Mouse (Mus musculus): ENCODE data around the gene Olfr1377. TPM values are rescaled to one million over a fixed set of nuclear protein-coding genes. Genes with fewer than 3 reads are reported as not detected.

Olfr1377 gene
- total and polyA plus RNA-seq, 3 experiments = not detected

Other genes starting within 250 kb of the Olfr1377 start
- 2.1 and 4.5 TPM in 2 replicates for gene Zfp354c, start 154.2 kb upstream of the Olfr1377 start, total RNA-seq (2012; rRNA removed)
- 1 to 10 TPM in 1 of 2 experiments, not detected in 1; 4.2 TPM for gene Zfp354c, start 154.2 kb upstream of the Olfr1377 start, polyA plus RNA-seq (2012; ENCODE audit: insufficient read depth in 1 of 2, insufficient read length in 2 of 2, low read depth in 1 of 2, low replicate concordance in 2 of 2, missing spikeins in 1 of 2)
- not detected in 2 replicates for gene Zfp879, start 140.4 kb upstream of the Olfr1377 start, total RNA-seq (2012; rRNA removed)
- not detected for gene Zfp879, start 140.4 kb upstream of the Olfr1377 start, polyA plus RNA-seq (2012; ENCODE audit: insufficient read depth in 1 of 2, insufficient read length in 2 of 2, low read depth in 1 of 2, low replicate concordance in 2 of 2, missing spikeins in 1 of 2)
- not detected in 2 replicates for gene Grm6, start 131.3 kb upstream of the Olfr1377 start, total RNA-seq (2012; rRNA removed)
- gene Grm6, start 131.3 kb upstream of the Olfr1377 start, polyA plus RNA-seq (2012; ENCODE audit: insufficient read depth in 1 of 2, insufficient read length in 2 of 2, low read depth in 1 of 2, low replicate concordance in 2 of 2, missing spikeins in 1 of 2) = under 1 TPM in 1 of 2 experiments, not detected in 1; 0.14 TPM
- gene Zfp454, start 94.3 kb upstream of the Olfr1377 start, total RNA-seq (2012; rRNA removed) = not detected in 2 replicates
- gene Zfp454, start 94.3 kb upstream of the Olfr1377 start, polyA plus RNA-seq (2012; ENCODE audit: insufficient read depth in 1 of 2, insufficient read length in 2 of 2, low read depth in 1 of 2, low replicate concordance in 2 of 2, missing spikeins in 1 of 2) = not detected
- not detected in 2 replicates for gene Zfp2, start 65.8 kb upstream of the Olfr1377 start, total RNA-seq (2012; rRNA removed)
- gene Zfp2, start 65.8 kb upstream of the Olfr1377 start, polyA plus RNA-seq (2012; ENCODE audit: insufficient read depth in 1 of 2, insufficient read length in 2 of 2, low read depth in 1 of 2, low replicate concordance in 2 of 2, missing spikeins in 1 of 2) = not detected
- gene Zfp354b, start 50.3 kb upstream of the Olfr1377 start, total RNA-seq (2012; rRNA removed) = not detected in 2 replicates
- gene Zfp354b, start 50.3 kb upstream of the Olfr1377 start, polyA plus RNA-seq (2012; ENCODE audit: insufficient read depth in 1 of 2, insufficient read length in 2 of 2, low read depth in 1 of 2, low replicate concordance in 2 of 2, missing spikeins in 1 of 2) = not detected
- not detected in 2 replicates for gene 4933414I15Rik, start 38.2 kb upstream of the Olfr1377 start, total RNA-seq (2012; rRNA removed)
- not detected for gene 4933414I15Rik, start 38.2 kb upstream of the Olfr1377 start, polyA plus RNA-seq (2012; ENCODE audit: insufficient read depth in 1 of 2, insufficient read length in 2 of 2, low read depth in 1 of 2, low replicate concordance in 2 of 2, missing spikeins in 1 of 2)
- not detected in 2 replicates for gene Prop1, start 28.2 kb upstream of the Olfr1377 start, total RNA-seq (2012; rRNA removed)
- not detected for gene Prop1, start 28.2 kb upstream of the Olfr1377 start, polyA plus RNA-seq (2012; ENCODE audit: insufficient read depth in 1 of 2, insufficient read length in 2 of 2, low read depth in 1 of 2, low replicate concordance in 2 of 2, missing spikeins in 1 of 2)
- gene Olfr1378, start 15.4 kb upstream of the Olfr1377 start, total RNA-seq (2012; rRNA removed) = not detected in 2 replicates
- not detected for gene Olfr1378, start 15.4 kb upstream of the Olfr1377 start, polyA plus RNA-seq (2012; ENCODE audit: insufficient read depth in 1 of 2, insufficient read length in 2 of 2, low read depth in 1 of 2, low replicate concordance in 2 of 2, missing spikeins in 1 of 2)
- not detected in 2 replicates for gene Olfr51, start 21.6 kb downstream of the Olfr1377 start, total RNA-seq (2012; rRNA removed)
- not detected for gene Olfr51, start 21.6 kb downstream of the Olfr1377 start, polyA plus RNA-seq (2012; ENCODE audit: insufficient read depth in 1 of 2, insufficient read length in 2 of 2, low read depth in 1 of 2, low replicate concordance in 2 of 2, missing spikeins in 1 of 2)
- gene Olfr54, start 32.3 kb downstream of the Olfr1377 start, total RNA-seq (2012; rRNA removed) = not detected in 2 replicates
- not detected for gene Olfr54, start 32.3 kb downstream of the Olfr1377 start, polyA plus RNA-seq (2012; ENCODE audit: insufficient read depth in 1 of 2, insufficient read length in 2 of 2, low read depth in 1 of 2, low replicate concordance in 2 of 2, missing spikeins in 1 of 2)
- not detected in 2 replicates for gene Olfr1375, start 66.1 kb downstream of the Olfr1377 start, total RNA-seq (2012; rRNA removed)
- gene Olfr1375, start 66.1 kb downstream of the Olfr1377 start, polyA plus RNA-seq (2012; ENCODE audit: insufficient read depth in 1 of 2, insufficient read length in 2 of 2, low read depth in 1 of 2, low replicate concordance in 2 of 2, missing spikeins in 1 of 2) = not detected
- not detected in 2 replicates for gene Zfp354a, start 77.3 kb downstream of the Olfr1377 start, total RNA-seq (2012; rRNA removed)
- not detected for gene Zfp354a, start 77.3 kb downstream of the Olfr1377 start, polyA plus RNA-seq (2012; ENCODE audit: insufficient read depth in 1 of 2, insufficient read length in 2 of 2, low read depth in 1 of 2, low replicate concordance in 2 of 2, missing spikeins in 1 of 2)
- not detected in 2 replicates for gene Gm12569, start 238.5 kb downstream of the Olfr1377 start, total RNA-seq (2012; rRNA removed)
- gene Gm12569, start 238.5 kb downstream of the Olfr1377 start, polyA plus RNA-seq (2012; ENCODE audit: insufficient read depth in 1 of 2, insufficient read length in 2 of 2, low read depth in 1 of 2, low replicate concordance in 2 of 2, missing spikeins in 1 of 2) = not detected

All from MEL (cell line).